Mouse (Mus musculus) intestine, embryonic 16.5 days (tissue): ENCODE measurements at regions not wholly inside any gene's neighbourhood (a gene's known extent, or its start where the extent isn't known, plus 50 kb on each side); places are given as distances from the start of the nearest gene placed in this dataset.

Experiments
- ATAC-seq: fragments of 200-750 bp; cut with Nextera tagmentation; 2 replicates; pipeline ENCODE4 v1.8.0; 2017; ENCODE audit warnings: moderate TSS enrichment, moderate library complexity
- H3K27ac ChIP-seq: fragments of 300-500 bp; sonication (generic); 2 replicates; pipeline ENCODE4 v1.5.1; 2014; ENCODE audit warnings: mild to moderate bottlenecking, low read length
- H3K27me3 ChIP-seq: fragments of 300-500 bp; sonication (generic); replicated peaks from 2 replicates; pipeline ENCODE4 v1.6.1; 2014; ENCODE audit warnings: low read length, control low read depth, mixed read lengths; ENCODE audit not compliant: control insufficient read depth, insufficient read depth
- H3K36me3 ChIP-seq: fragments of 300-500 bp; sonication (generic); 2 replicates; pipeline ENCODE4 v1.6.1; 2014; ENCODE audit warnings: low read length, control low read depth; ENCODE audit not compliant: control insufficient read depth, insufficient read depth
- H3K4me1 ChIP-seq: fragments of 300-500 bp; sonication (generic); 2 replicates; pipeline ENCODE4 v1.6.1; 2014; ENCODE audit warnings: low read length, control low read depth, mixed read lengths; ENCODE audit not compliant: control insufficient read depth, insufficient read depth
- H3K4me2 ChIP-seq: fragments of 300-500 bp; sonication (generic); 2 replicates; pipeline ENCODE4 v1.6.1; 2014; ENCODE audit warnings: low read depth, low read length, control low read depth
- H3K4me3 ChIP-seq: fragments of 300-500 bp; sonication (generic); 2 replicates; pipeline ENCODE4 v1.5.1; 2014; ENCODE audit warnings: mild to moderate bottlenecking, low read length
- H3K9ac ChIP-seq: fragments of 300-500 bp; sonication (generic); 2 replicates; pipeline ENCODE4 v1.6.1; 2014; ENCODE audit warnings: low read depth, low read length
- H3K9me3 ChIP-seq: fragments of 300-500 bp; sonication (generic); 2 replicates; pipeline ENCODE4 v1.6.1; 2016; ENCODE audit warnings: low read length, control low read depth; ENCODE audit not compliant: control insufficient read depth
- WGBS: fragments of 180-500 bp; shearing (Covaris S2); extraction: QIAGEN DNeasy Blood & Tissue Kit; methylation state at CpG from one replicate; pipeline ENCODE4 v1.1.7; 2014; 5-methylcytosine and 5-hydroxymethylcytosine counted together

GRCm38 (mm10) chr7:95787543-95787942 lies 383.5 kb upstream of the Tenm4 start:
- no peak for ATAC-seq
- Histone ChIP-seq H3K27me3 (no peaks in the 10 kb centered on the region), H3K27ac (no peak overlapping the region), H3K4me1 (no peaks in the 10 kb centered on the region), H3K4me3 (no peak overlapping the region), H3K4me2 (no peak overlapping the region), H3K9ac (no peak overlapping the region), H3K9me3 (no peaks in the 10 kb centered on the region), H3K36me3 (no peaks in the 10 kb centered on the region)
- 87% methylated on average over 1 of the region's 1 CpGs for WGBS

GRCm38 (mm10) chr7:95787951-95788350 lies 383.1 kb upstream of the Tenm4 start:
- H3K36me3 ChIP-seq: no peaks in the 10 kb centered on the region
- no peak overlapping the region for H3K4me3 ChIP-seq
- H3K9ac ChIP-seq: no peak overlapping the region
- H3K27ac ChIP-seq: no peak overlapping the region
- WGBS: 71% methylated on average over 3 of the region's 3 CpGs
- no peak for ATAC-seq
- H3K27me3 ChIP-seq: no peaks in the 10 kb centered on the region
- H3K4me2 ChIP-seq: no peak overlapping the region
- H3K9me3 ChIP-seq: no peaks in the 10 kb centered on the region
- no peaks in the 10 kb centered on the region for H3K4me1 ChIP-seq

DNA sequence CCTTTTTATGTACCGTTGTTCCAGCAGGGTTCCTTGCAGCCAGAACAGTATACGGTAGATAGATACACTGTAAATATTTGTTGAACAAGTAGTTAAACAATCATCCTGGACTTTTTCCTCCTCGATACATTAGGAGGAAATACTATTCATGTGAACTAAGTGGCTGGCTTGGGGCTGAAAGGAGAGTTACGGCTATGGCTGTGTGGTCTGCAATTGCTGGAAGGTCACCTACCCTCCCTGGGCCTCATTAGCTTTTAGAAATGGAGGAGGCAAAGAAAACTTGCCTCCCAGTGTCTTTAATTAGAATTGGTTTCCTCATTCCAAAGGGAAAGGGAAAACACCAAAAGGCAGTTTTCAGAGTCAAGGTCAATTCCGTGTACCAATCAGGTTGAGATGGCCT lies 381.6 kb upstream of the Tenm4 start:
- H3K4me1 ChIP-seq: no peaks in the 10 kb centered on the region
- H3K27me3 ChIP-seq: no peaks in the 10 kb centered on the region
- no peak overlapping the region for H3K4me2 ChIP-seq
- no peak overlapping the region for H3K4me3 ChIP-seq
- 54% methylated on average over 5 of the region's 5 CpGs for WGBS
- no peak for ATAC-seq
- H3K36me3 ChIP-seq: no peaks in the 10 kb centered on the region
- H3K9ac ChIP-seq: no peak overlapping the region
- no peaks in the 10 kb centered on the region for H3K9me3 ChIP-seq
- no peak overlapping the region for H3K27ac ChIP-seq

DNA sequence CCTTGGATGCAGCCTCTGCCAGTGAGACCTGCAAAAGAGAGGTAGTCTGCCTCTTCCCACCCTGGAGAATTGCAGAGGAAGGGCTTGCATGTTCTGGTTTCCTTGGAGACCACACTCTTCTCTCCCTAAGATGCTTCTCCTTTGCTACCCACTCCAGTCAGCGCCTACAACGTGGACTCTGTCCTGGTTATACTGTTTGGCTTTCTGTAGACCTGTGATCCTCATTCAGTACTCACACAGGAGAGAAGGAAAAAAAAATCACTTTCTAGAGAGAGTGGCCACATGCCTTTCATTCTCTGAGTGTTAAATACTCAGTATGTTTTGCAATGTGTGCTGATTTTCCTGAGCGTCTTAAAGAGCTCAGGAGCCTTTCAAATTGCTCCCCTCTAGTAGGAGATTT lies 372.0 kb upstream of the Tenm4 start:
- Histone ChIP-seq H3K9ac (no peak overlapping the region), H3K27me3 (no peaks in the 10 kb centered on the region), H3K36me3 (no peaks in the 10 kb centered on the region), H3K4me1 (no peaks in the 10 kb centered on the region), H3K27ac (no peak overlapping the region), H3K4me2 (no peak overlapping the region), H3K4me3 (no peak overlapping the region), H3K9me3 (no peaks in the 10 kb centered on the region)
- no peak for ATAC-seq
- WGBS: 43% methylated on average over 3 of the region's 3 CpGs

DNA sequence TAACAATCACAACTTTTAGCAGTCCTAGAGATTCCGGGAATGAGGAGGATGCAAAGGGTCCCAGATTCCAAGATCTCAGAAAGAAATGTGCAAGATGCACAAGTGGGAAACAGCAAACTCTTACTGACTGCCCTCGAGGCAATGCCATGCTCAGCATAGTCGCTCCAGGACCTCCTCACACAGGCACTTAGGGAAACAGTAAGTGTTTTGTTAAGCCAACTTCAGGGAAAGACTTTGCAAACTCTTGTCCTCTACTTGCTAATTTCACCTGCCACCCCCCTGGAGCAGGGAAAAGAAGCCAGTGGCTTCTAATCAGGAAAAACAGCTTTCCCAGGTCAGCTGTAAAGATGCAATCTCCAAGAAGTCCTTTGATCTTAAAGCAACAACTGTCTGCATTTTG lies 361.4 kb upstream of the Tenm4 start:
- H3K27ac ChIP-seq: no peak overlapping the region
- H3K4me2 ChIP-seq: no peak overlapping the region
- no peaks in the 10 kb centered on the region for H3K4me1 ChIP-seq
- H3K9ac ChIP-seq: no peak overlapping the region
- no peak overlapping the region for H3K4me3 ChIP-seq
- no peaks in the 10 kb centered on the region for H3K27me3 ChIP-seq
- H3K36me3 ChIP-seq: no peaks in the 10 kb centered on the region
- no peaks in the 10 kb centered on the region for H3K9me3 ChIP-seq
- 30% methylated on average over 3 of the region's 3 CpGs for WGBS
- no peak for ATAC-seq

DNA sequence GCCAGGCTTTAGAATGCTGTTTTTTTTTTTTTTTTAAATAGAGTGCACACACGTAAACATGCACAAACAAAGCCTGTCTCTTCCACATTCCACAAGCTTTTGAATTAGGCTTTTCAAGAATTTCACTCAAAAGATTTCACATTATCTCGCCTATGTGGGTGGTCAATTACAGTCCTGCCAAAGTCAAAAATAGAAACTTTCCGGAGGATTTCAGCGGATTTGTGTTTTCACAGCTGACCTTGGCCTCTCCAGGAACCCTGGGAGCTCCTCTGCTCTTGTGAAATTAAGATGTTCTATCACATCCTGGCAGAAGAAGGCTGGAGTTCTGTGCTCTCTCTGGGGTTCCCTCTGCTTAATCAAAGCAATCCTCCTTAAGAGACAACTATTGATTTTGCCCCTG lies 360.9 kb upstream of the Tenm4 start:
- H3K4me3 ChIP-seq: no peak overlapping the region
- H3K27ac ChIP-seq: no peak overlapping the region
- no peak overlapping the region for H3K9ac ChIP-seq
- H3K36me3 ChIP-seq: no peaks in the 10 kb centered on the region
- no peak for ATAC-seq
- no peaks in the 10 kb centered on the region for H3K4me1 ChIP-seq
- H3K4me2 ChIP-seq: no peak overlapping the region
- no peaks in the 10 kb centered on the region for H3K9me3 ChIP-seq
- H3K27me3 ChIP-seq: no peaks in the 10 kb centered on the region
- 19% methylated on average over 4 of the region's 4 CpGs for WGBS

GRCm38 (mm10) chr7:95814865-95815264 lies 356.2 kb upstream of the Tenm4 start:
- Histone ChIP-seq H3K4me3 (no peak overlapping the region), H3K27ac (no peak overlapping the region), H3K9me3 (no peaks in the 10 kb centered on the region), H3K4me2 (no peak overlapping the region), H3K9ac (no peak overlapping the region), H3K4me1 (no peaks in the 10 kb centered on the region), H3K27me3 (no peaks in the 10 kb centered on the region), H3K36me3 (no peaks in the 10 kb centered on the region)
- WGBS: 52% methylated on average over 2 of the region's 2 CpGs
- no peak for ATAC-seq

GRCm38 (mm10) chr7:95823539-95823938 lies 347.5 kb upstream of the Tenm4 start:
- Histone ChIP-seq H3K36me3 (no peaks in the 10 kb centered on the region), H3K27me3 (no peaks in the 10 kb centered on the region), H3K4me1 (no peaks in the 10 kb centered on the region), H3K27ac (no peak overlapping the region), H3K9ac (no peak overlapping the region), H3K4me3 (no peak overlapping the region), H3K9me3 (no peaks in the 10 kb centered on the region), H3K4me2 (no peak overlapping the region)
- ATAC-seq: no peak
- WGBS: 85% methylated on average over 4 of the region's 4 CpGs

DNA sequence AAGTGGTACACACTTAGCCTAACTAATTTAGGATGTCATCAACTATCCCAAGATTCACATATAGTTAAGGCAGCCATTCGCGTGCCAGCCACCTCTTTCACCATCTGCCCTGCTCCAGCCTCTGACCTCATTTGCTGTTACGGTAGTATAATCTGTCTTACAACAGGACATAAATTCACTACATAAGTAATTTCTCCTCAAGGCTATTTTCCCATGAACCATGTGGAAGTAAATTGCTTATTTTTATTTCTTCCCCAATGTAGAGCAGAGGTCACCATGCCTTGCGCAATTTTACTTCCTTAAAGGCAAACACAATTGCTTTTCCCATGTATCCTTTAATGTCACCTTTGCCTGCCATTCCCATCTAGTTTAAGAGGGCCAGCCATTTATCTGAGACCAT lies 341.2 kb upstream of the Tenm4 start:
- Histone ChIP-seq H3K36me3 (no peaks in the 10 kb centered on the region), H3K9ac (no peak overlapping the region), H3K9me3 (no peaks in the 10 kb centered on the region), H3K4me2 (no peak overlapping the region), H3K4me3 (no peak overlapping the region), H3K27ac (no peak overlapping the region), H3K4me1 (no peaks in the 10 kb centered on the region), H3K27me3 (no peaks in the 10 kb centered on the region)
- ATAC-seq: peak; percentile 52
- 80% methylated on average over 4 of the region's 4 CpGs for WGBS

GRCm38 (mm10) chr7:95834236-95834919 lies 336.7 kb upstream of the Tenm4 start:
- WGBS: 85% methylated on average over 10 of the region's 10 CpGs
- Histone ChIP-seq H3K27ac (no peak overlapping the region), H3K27me3 (no peaks in the 10 kb centered on the region), H3K4me2 (no peak overlapping the region), H3K36me3 (no peaks in the 10 kb centered on the region), H3K4me3 (no peak overlapping the region), H3K9ac (no peak overlapping the region), H3K4me1 (no peaks in the 10 kb centered on the region), H3K9me3 (no peaks in the 10 kb centered on the region)
- no peak for ATAC-seq
